In genomic region chr11:102369263-102369662, GRCm38 (mm10) we compare ENCODE assay signal across 24 mouse cellular contexts. TPM values are rescaled to one million over a fixed set of nuclear protein-coding genes. Genes with fewer than 3 reads are reported as not detected.
DNase-seq lines count a peak whose midpoint lies in the region; ATAC-seq and TF ChIP-seq lines count a peak whose summit lies in the region.
"Had no signal": no experiment of that assay in that cellular context is flagged by ENCODE, and none has a peak within 500 bp of the region (broad histone marks: within the 10 kb centered on the region; RNA-seq: fewer than 3 reads in every experiment).

No protein-coding gene starts in this region.

- intact Hi-C loops in left cerebral cortex, postnatal 25 days (cut with DNase I): no loop called here

- H3K27me3 ChIP-seq in kidney, embryonic 15.5 days: peaks cover 16% of the 10 kb centered on the region
- no peaks in the 10 kb centered on the region for H3K27me3 ChIP-seq in kidney, postnatal 0 days (ENCODE audit: insufficient read depth, low read length)
- H3K27me3 ChIP-seq in liver, embryonic 16.5 days (ENCODE audit: control insufficient read depth, insufficient read depth, low read depth, low read length): no peaks in the 10 kb centered on the region

- TF ChIP-seq CTCF in kidney, postnatal 0 days (IDR thresholded peaks at IDR 0.05; ENCODE audit: low read depth): no peak

- no peaks in the 10 kb centered on the region for H3K9me3 ChIP-seq in kidney, embryonic 15.5 days (replicated peaks)
- no peaks in the 10 kb centered on the region for H3K9me3 ChIP-seq in kidney, postnatal 0 days (replicated peaks; ENCODE audit: low read length)
- no peaks in the 10 kb centered on the region for H3K9me3 ChIP-seq in liver, embryonic 16.5 days (replicated peaks; ENCODE audit: control insufficient read depth, low read length)
- H3K9me3 ChIP-seq: forebrain, embryonic 12.5 days had no signal

- peaks cover 7% of the 10 kb centered on the region; the same call in 1 of the 2 replicates for H3K4me1 ChIP-seq in kidney, embryonic 15.5 days
- H3K4me1 ChIP-seq in kidney, postnatal 0 days (replicated peaks; ENCODE audit: insufficient read depth, low read length): 0 out of 2 replicates have a peak, but pooled peaks cover 4% of the 10 kb centered on the region
- peaks cover 79% of the 10 kb centered on the region for H3K4me1 ChIP-seq in liver, embryonic 16.5 days (ENCODE audit: control insufficient read depth, low read depth, low read length)
- H3K4me1 ChIP-seq: forebrain, embryonic 12.5 days had no signal

- peak; percentile 82 for DNase-seq in kidney, adult 11 months
- DNase-seq in kidney, postnatal 0 days (ENCODE audit: low spot score): no peak
- peak; percentile 53 to 90 for DNase-seq in kidney, postnatal 25 days
- no peak for DNase-seq in left cerebral cortex, postnatal 25 days (ENCODE audit: low spot score in 2 of 2)
- DNase-seq in adrenal gland, postnatal 10 days: no peak
- DNase-seq: adrenal gland, adult 8-10 months; cerebellum, adult 18-20 months; cerebellum, postnatal 14 days; gastrocnemius, postnatal 36 days; layer of hippocampus, adult 9-11 months; lung, postnatal 4 days; midbrain, embryonic 14.5 days; right cerebral cortex, postnatal 14 days; spleen, adult 18-20 months; thymus, postnatal 25 days had no signal

- H3K36me3 ChIP-seq in kidney, embryonic 15.5 days: no peaks in the 10 kb centered on the region
- no peaks in the 10 kb centered on the region for H3K36me3 ChIP-seq in kidney, postnatal 0 days (ENCODE audit: insufficient read depth, low read length)
- no peaks in the 10 kb centered on the region for H3K36me3 ChIP-seq in liver, embryonic 16.5 days (ENCODE audit: control insufficient read depth, insufficient read depth)
- H3K36me3 ChIP-seq: forebrain, embryonic 12.5 days had no signal

- no peak overlapping the region for H3K4me3 ChIP-seq in kidney, embryonic 15.5 days (replicated peaks)
- no peak overlapping the region for H3K4me3 ChIP-seq in kidney, postnatal 0 days (replicated peaks; ENCODE audit: low read depth, low read length)
- no peak overlapping the region for H3K4me3 ChIP-seq in liver, embryonic 16.5 days (ENCODE audit: low read depth, low read length)
- H3K4me3 ChIP-seq: forebrain, embryonic 12.5 days had no signal

- WGBS in kidney, embryonic 15.5 days: 56% methylated on average over 4 of the region's 4 CpGs
- WGBS in kidney, postnatal 0 days: 59% methylated on average over 4 of the region's 4 CpGs
- WGBS in liver, embryonic 16.5 days (ENCODE audit: insufficient replicate concordance): 75% methylated on average over 4 of the region's 4 CpGs

- no peak for ATAC-seq in kidney, embryonic 15.5 days (replicated peaks; ENCODE audit: low FRiP score)
- ATAC-seq in kidney, postnatal 0 days (replicated peaks; ENCODE audit: low FRiP score, low read depth): peak; percentile 52; the same call in 1 of the 2 replicates
- no peak for ATAC-seq in liver, embryonic 16.5 days (ENCODE audit: low read depth)
- ATAC-seq: inflammation-experienced regulatory T-cells, adult 6 months had no signal

- no peak overlapping the region for H3K27ac ChIP-seq in kidney, embryonic 15.5 days
- H3K27ac ChIP-seq in kidney, postnatal 0 days: no peak overlapping the region
- H3K27ac ChIP-seq in liver, embryonic 16.5 days (ENCODE audit: low read length): peak overlapping the region; percentile 85
- H3K27ac ChIP-seq: forebrain, embryonic 12.5 days; hindbrain, embryonic 14.5 days had no signal

- no peak overlapping the region for H3K9ac ChIP-seq in kidney, embryonic 15.5 days
- no peak overlapping the region for H3K9ac ChIP-seq in kidney, postnatal 0 days (ENCODE audit: low read depth, low read length)
- H3K9ac ChIP-seq in liver, embryonic 16.5 days (ENCODE audit: low read depth, low read length): peak overlapping the region; percentile 66
- H3K9ac ChIP-seq: forebrain, embryonic 12.5 days; hindbrain, embryonic 14.5 days had no signal

- no peak overlapping the region for H3K4me2 ChIP-seq in kidney, embryonic 15.5 days
- H3K4me2 ChIP-seq in kidney, postnatal 0 days (ENCODE audit: low read length): no peak overlapping the region
- H3K4me2 ChIP-seq in liver, embryonic 16.5 days (ENCODE audit: low read depth, low read length): no peak overlapping the region
- H3K4me2 ChIP-seq: forebrain, embryonic 12.5 days; hindbrain, embryonic 14.5 days had no signal

RNA-seq across cellular contexts. Expression of gene Slc4a1, which starts 3.3 kb away (rescaled TPM):
- 12.8 and 20.2 TPM in 2 replicates for polyA plus RNA-seq in kidney, embryonic 15.5 days (2015; fragmentation: Nextera tagmentation; extraction: Ambion mirVana)
- 7.4 and 8.0 TPM in 2 replicates for polyA plus RNA-seq in kidney, postnatal 0 days (2015; fragmentation: Nextera tagmentation; extraction: Ambion mirVana)
- polyA plus RNA-seq in liver, embryonic 16.5 days (2015; fragmentation: Nextera tagmentation; extraction: Ambion mirVana): 1,073 and 1,144 TPM in 2 replicates
- total RNA-seq in left cerebral cortex, postnatal 25 days (2021): under 1 TPM; 0.62 to 0.73 TPM
- total RNA-seq in adrenal gland, postnatal 10 days (2021): 10 to 100 TPM; 26.6 to 64.2 TPM
- polyA plus RNA-seq: C2C12; testis, adult 2 months had no signal

RNA-seq across cellular contexts. Expression of gene Rundc3a, which starts 23.9 kb away (rescaled TPM):
- 2.5 and 4.9 TPM in 2 replicates for polyA plus RNA-seq in kidney, embryonic 15.5 days (2015; fragmentation: Nextera tagmentation; extraction: Ambion mirVana)
- polyA plus RNA-seq in kidney, postnatal 0 days (2015; fragmentation: Nextera tagmentation; extraction: Ambion mirVana): 7.0 and 9.2 TPM in 2 replicates
- polyA plus RNA-seq in liver, embryonic 16.5 days (2015; fragmentation: Nextera tagmentation; extraction: Ambion mirVana): 2.1 and 2.2 TPM in 2 replicates
- 100 to 1,000 TPM; 441 to 469 TPM for total RNA-seq in left cerebral cortex, postnatal 25 days (2021)
- total RNA-seq in adrenal gland, postnatal 10 days (2021): 10 to 100 TPM; 21.2 to 34.3 TPM
- total RNA-seq: gastrocnemius, postnatal 36 days; heart, postnatal 25 days; megakaryocyte-erythroid progenitor cell, adult 5-6 weeks had no signal

RNA-seq across cellular contexts. Expression of gene Slc25a39, which starts 38.5 kb away (rescaled TPM):
- 271 and 298 TPM in 2 replicates for polyA plus RNA-seq in kidney, embryonic 15.5 days (2015; fragmentation: Nextera tagmentation; extraction: Ambion mirVana)
- polyA plus RNA-seq in kidney, postnatal 0 days (2015; fragmentation: Nextera tagmentation; extraction: Ambion mirVana): 352 and 383 TPM in 2 replicates
- polyA plus RNA-seq in liver, embryonic 16.5 days (2015; fragmentation: Nextera tagmentation; extraction: Ambion mirVana): 454 and 500 TPM in 2 replicates
- total RNA-seq in left cerebral cortex, postnatal 25 days (2021): 10 to 100 TPM; 58.8 to 64.8 TPM
- total RNA-seq in adrenal gland, postnatal 10 days (2021): 100 to 1,000 TPM; 327 to 377 TPM

RNA-seq across cellular contexts. Expression of gene Ubtf, which starts 49.7 kb away (rescaled TPM):
- 95.3 and 100 TPM in 2 replicates for polyA plus RNA-seq in kidney, embryonic 15.5 days (2015; fragmentation: Nextera tagmentation; extraction: Ambion mirVana)
- polyA plus RNA-seq in kidney, postnatal 0 days (2015; fragmentation: Nextera tagmentation; extraction: Ambion mirVana): 75.5 and 80.8 TPM in 2 replicates
- polyA plus RNA-seq in liver, embryonic 16.5 days (2015; fragmentation: Nextera tagmentation; extraction: Ambion mirVana): 44.5 and 46.4 TPM in 2 replicates
- total RNA-seq in left cerebral cortex, postnatal 25 days (2021): 100 to 1,000 TPM; 123 to 127 TPM
- 100 to 1,000 TPM in 1 of 2 experiments, 10 to 100 TPM in 1; 96.3 to 100 TPM for total RNA-seq in adrenal gland, postnatal 10 days (2021)

Comparison
In these comparisons a context has a peak if more than half of its experiments do, and no peak if none do; other contexts are left out.
1. DNase-seq: peak in kidney, adult 11 months (single experiment) and kidney, postnatal 25 days (2 of 2); none in kidney, postnatal 0 days (single experiment), left cerebral cortex, postnatal 25 days (0 of 2) and adrenal gland, postnatal 10 days (single experiment).
2. RNA of gene Slc4a1, which starts 3.3 kb away (polyA plus RNA-seq): 1,073 to 1,144 TPM in liver, embryonic 16.5 days; 12.8 to 20.2 TPM in kidney, embryonic 15.5 days and 7.4 to 8.0 TPM in kidney, postnatal 0 days; every median in the first group is over 10 times any median in the second.